Mouse (Mus musculus) cortical plate, adult 2 months (tissue): ENCODE measurements around the gene 1810062G17Rik. TPM values are rescaled to one million over a fixed set of nuclear protein-coding genes. Genes with fewer than 3 reads are reported as not detected.

Experiments used
- H3K27ac ChIP-seq: fragments of 200-500 bp; 2 replicates; pipeline ENCODE4 v1.5.1; 2012; ENCODE audit warnings: low read length, control low read depth, inconsistent platforms; ENCODE audit not compliant: insufficient read depth
- H3K4me1 ChIP-seq: fragments of 200-500 bp; 2 replicates; pipeline ENCODE4 v1.6.1; 2011; ENCODE audit warnings: low read length; ENCODE audit not compliant: control insufficient read depth, insufficient read depth
- H3K4me3 ChIP-seq: fragments of 200-500 bp; 2 replicates; pipeline ENCODE4 v1.5.1; 2011; ENCODE audit warnings: mild to moderate bottlenecking, low read length, control low read depth; ENCODE audit not compliant: insufficient read depth
- CTCF ChIP-seq: fragments of 200-500 bp; IDR thresholded peaks from 2 replicates; pipeline ENCODE4 v1.5.1; 2011; ENCODE audit warnings: mild to moderate bottlenecking, control low read depth, low read length; ENCODE audit not compliant: insufficient read depth; ENCODE audit errors: extremely low read depth
- POLR2A ChIP-seq: fragments of 200-500 bp; IDR thresholded peaks from 2 replicates; pipeline ENCODE4 v1.6.1; 2011; ENCODE audit warnings: mild to moderate bottlenecking, low read length, control low read depth; ENCODE audit not compliant: insufficient read depth; ENCODE audit errors: extremely low read depth
- polyA plus RNA-seq: library from polyadenylated mRNA; depleted of rRNA; stranded (reverse); fragments of >200 nt; gene quantifications from 2 replicates; pipeline ENCODE4 v1.2.3, GENCODE M21; 2012

1810062G17Rik gene
- polyA plus RNA-seq, 1 experiment = 0.15 TPM

- no peak overlapping the region for H3K4me3 ChIP-seq
- TF ChIP-seq POLR2A (no peak), CTCF (no peak)
- H3K4me1 ChIP-seq = peaks cover 6% of the 10 kb centered on the region
- H3K27ac ChIP-seq = no peak overlapping the region
Observed at GRCm38 (mm10) chr3:36452502-36452901, 23.2 kb upstream of the 1810062G17Rik start.

DNA sequence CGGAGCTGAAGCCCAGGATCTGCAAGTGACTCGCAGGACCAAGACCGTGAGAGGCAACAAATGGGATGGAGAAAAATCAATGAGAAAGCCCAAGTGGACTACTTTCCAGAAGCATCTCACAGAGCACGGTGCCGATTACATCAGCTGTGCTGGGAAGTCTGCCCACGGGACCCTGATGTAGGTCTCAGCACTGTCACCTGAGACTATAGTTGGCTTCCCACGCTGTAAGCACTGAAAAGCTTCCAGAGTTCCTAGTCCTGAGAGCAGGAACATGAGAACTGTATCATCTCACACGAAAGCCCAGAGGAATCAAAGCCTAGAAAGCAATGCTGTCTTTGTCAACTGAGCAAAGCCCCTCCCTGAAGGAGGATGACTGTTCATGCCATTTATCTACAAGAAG is 20.6 kb upstream of the 1810062G17Rik start:
- no peak overlapping the region for H3K27ac ChIP-seq
- H3K4me3 ChIP-seq = no peak overlapping the region
- TF ChIP-seq POLR2A (no peak), CTCF (no peak)
- H3K4me1 ChIP-seq = peaks cover 8% of the 10 kb centered on the region

GRCm38 (mm10) chr3:36455566-36455965 is 20.2 kb upstream of the 1810062G17Rik start:
- Histone ChIP-seq H3K27ac (no peak overlapping the region), H3K4me1 (peaks cover 10% of the 10 kb centered on the region), H3K4me3 (no peak overlapping the region)
- no peak for TF ChIP-seq CTCF
- no peak for TF ChIP-seq POLR2A

- TF ChIP-seq POLR2A (no peak), CTCF (no peak)
- H3K4me1 ChIP-seq = peaks cover 5% of the 10 kb centered on the region
- H3K27ac ChIP-seq = no peak overlapping the region
- H3K4me3 ChIP-seq = no peak overlapping the region
Observed at GRCm38 (mm10) chr3:36460717-36461116, 15.0 kb upstream of the 1810062G17Rik start.

- Histone ChIP-seq H3K27ac (no peak overlapping the region), H3K4me3 (no peak overlapping the region), H3K4me1 (peaks cover 3% of the 10 kb centered on the region)
- TF ChIP-seq POLR2A (no peak), CTCF (no peak)
Observed at GRCm38 (mm10) chr3:36461819-36462218, 13.9 kb upstream of the 1810062G17Rik start.

- TF ChIP-seq CTCF (no peak), POLR2A (no peak)
- H3K4me1 ChIP-seq = peaks cover 3% of the 10 kb centered on the region
- H3K27ac ChIP-seq = no peak overlapping the region
- no peak overlapping the region for H3K4me3 ChIP-seq
Observed at GRCm38 (mm10) chr3:36462348-36462747, 13.4 kb upstream of the 1810062G17Rik start.

DNA sequence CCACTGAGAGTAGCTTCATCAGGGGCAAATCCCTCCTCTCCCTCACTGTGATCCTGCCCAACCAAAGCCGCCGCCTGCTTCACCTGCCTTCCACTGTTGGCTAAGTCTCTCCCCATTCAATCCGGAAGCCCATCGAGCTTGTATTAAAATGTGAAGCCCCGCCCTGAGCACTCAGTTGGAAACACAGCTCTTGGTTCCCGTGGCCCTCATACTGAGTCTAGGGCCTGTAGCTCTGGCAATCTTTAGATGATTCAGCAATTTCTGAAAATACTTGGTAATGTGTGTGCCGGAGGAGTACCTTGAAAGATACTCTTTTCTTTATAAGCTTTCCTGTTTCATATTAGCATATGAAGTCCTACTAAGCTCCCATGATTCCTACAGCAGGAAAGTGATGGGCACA is 10.2 kb upstream of the 1810062G17Rik start:
- H3K4me1 ChIP-seq = no peaks in the 10 kb centered on the region
- H3K4me3 ChIP-seq = no peak overlapping the region
- no peak overlapping the region for H3K27ac ChIP-seq
- no peak for TF ChIP-seq POLR2A
- no peak for TF ChIP-seq CTCF

DNA sequence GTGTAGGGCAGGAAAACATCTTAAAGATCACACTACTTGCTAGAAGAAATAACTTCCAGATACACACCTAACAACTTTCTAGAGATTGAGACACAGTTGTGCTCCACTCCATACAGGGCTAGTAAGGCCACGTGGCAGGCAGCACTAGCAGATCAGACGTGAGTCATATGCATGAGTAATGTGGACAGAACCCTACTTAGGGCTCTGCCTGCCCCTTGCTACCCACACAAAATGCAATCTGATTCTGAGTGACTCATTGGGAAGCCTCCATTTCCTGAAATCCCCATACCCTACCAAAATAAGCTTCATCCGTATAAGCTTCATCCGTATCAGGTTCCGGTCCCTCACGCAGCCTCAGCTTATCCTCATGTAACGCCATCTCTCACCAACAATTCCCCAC is 8.1 kb upstream of the 1810062G17Rik start:
- TF ChIP-seq POLR2A (no peak), CTCF (no peak)
- H3K4me3 ChIP-seq = no peak overlapping the region

DNA sequence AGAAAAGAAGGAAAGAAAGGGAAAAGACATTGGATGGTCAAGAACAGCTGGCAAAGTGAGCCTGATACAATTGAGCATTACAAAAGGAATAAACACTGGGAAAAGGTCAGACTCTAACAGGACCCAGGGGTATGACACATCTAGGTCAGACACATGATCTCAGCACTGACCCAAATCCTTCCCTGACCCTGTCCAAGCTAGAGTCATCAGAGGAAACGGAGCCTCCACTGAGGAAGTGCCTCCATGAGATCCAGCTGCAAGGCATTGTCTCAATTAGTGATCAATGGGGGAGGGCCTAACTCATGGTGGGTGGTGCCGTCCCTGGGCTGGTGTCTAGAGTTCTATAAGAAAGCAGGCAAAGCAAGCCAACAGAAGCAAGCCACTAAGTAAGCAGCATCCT is 6.9 kb upstream of the 1810062G17Rik start:
- no peak for TF ChIP-seq POLR2A
- TF ChIP-seq CTCF = no peak
- H3K4me1 ChIP-seq = no peaks in the 10 kb centered on the region

More for the DNA sequence above, 8.1 kb upstream of the 1810062G17Rik start:
- H3K27ac ChIP-seq = no peak overlapping the region
- no peaks in the 10 kb centered on the region for H3K4me1 ChIP-seq

GRCm38 (mm10) chr3:36471856-36472255 is 3.9 kb upstream of the 1810062G17Rik start:
- no peak overlapping the region for H3K4me3 ChIP-seq
- H3K4me1 ChIP-seq = no peaks in the 10 kb centered on the region
- TF ChIP-seq POLR2A (no peak), CTCF (no peak)
- H3K27ac ChIP-seq = no peak overlapping the region

More for the DNA sequence above, 6.9 kb upstream of the 1810062G17Rik start:
- no peak overlapping the region for H3K4me3 ChIP-seq
- H3K27ac ChIP-seq = no peak overlapping the region

DNA sequence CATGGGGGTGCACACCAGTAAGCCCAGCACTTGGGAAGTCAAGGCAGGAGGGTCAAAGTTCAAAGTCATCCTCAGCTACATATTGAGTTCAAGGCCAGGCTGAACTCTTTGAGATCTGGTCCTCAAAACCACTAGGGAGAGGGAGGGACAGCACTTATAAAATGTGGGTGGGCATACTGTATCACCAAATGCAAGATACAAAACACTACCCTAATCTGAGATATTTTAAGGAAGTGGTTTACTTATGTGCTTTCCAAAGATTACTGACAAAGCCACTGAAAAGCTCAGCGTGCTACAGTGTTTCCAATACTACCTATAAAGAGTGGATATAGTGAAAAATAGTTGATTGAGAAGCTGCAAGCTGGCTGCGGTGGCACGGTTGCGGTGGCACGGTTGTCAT is 2.5 kb upstream of the 1810062G17Rik start:
- no peak overlapping the region for H3K27ac ChIP-seq
- TF ChIP-seq CTCF (no peak), POLR2A (no peak)
- H3K4me1 ChIP-seq = no peaks in the 10 kb centered on the region
- H3K4me3 ChIP-seq = no peak overlapping the region
